Mouse (Mus musculus) myocyte (in vitro differentiated cells): ENCODE measurements around the gene Cdt1. TPM values are rescaled to one million over a fixed set of nuclear protein-coding genes. Genes with fewer than 3 reads are reported as not detected.

Experiments
- H3K27me3 ChIP-seq: one replicate; pipeline ENCODE4 v1.6.1; 2011; ENCODE audit not compliant: control insufficient read depth, insufficient read depth, insufficient read length
- H3K36me3 ChIP-seq: one replicate; pipeline ENCODE4 v1.6.1; 2011; ENCODE audit not compliant: control insufficient read depth, insufficient read depth
- H3K4me2 ChIP-seq: one replicate; pipeline ENCODE4 v1.6.1; 2011; ENCODE audit warnings: low read depth, control low read depth
- H3K4me3 ChIP-seq: one replicate; pipeline ENCODE4 v1.5.1; 2011; ENCODE audit warnings: mild to moderate bottlenecking, control low read depth, moderate library complexity
- H3K79me2 ChIP-seq: one replicate; pipeline ENCODE4 v1.6.1; 2011; ENCODE audit not compliant: control insufficient read depth, insufficient read depth
- H3ac ChIP-seq: one replicate; pipeline ENCODE4 v1.6.1; 2011; ENCODE audit not compliant: control insufficient read depth, insufficient read length
- CEBPB ChIP-seq: IDR thresholded peaks from 2 replicates; pipeline ENCODE4 v1.6.1; 2011; ENCODE audit warnings: mild to moderate bottlenecking, moderate library complexity; ENCODE audit not compliant: poor library complexity, insufficient read depth, severe bottlenecking
- E2F4 ChIP-seq: IDR thresholded peaks from one replicate; pipeline ENCODE4 v1.6.1; 2011; ENCODE audit warnings: mild to moderate bottlenecking, control low read depth, moderate library complexity; ENCODE audit not compliant: insufficient read depth
- MAX ChIP-seq: IDR thresholded peaks from one replicate; pipeline ENCODE4 v1.6.1; 2011; ENCODE audit warnings: low read depth, mild to moderate bottlenecking, control low read depth
- MYOD1 ChIP-seq, 3 experiments: IDR thresholded peaks; one replicate each; pipeline ENCODE4 v1.6.1; 2011; ENCODE audit warnings: control low read depth in 2 of 3, low read depth in 2 of 3, mild to moderate bottlenecking in 2 of 3, moderate library complexity in 1 of 3; ENCODE audit not compliant: insufficient read length in 2 of 3, control insufficient read depth in 1 of 3
- MYOG ChIP-seq, 3 experiments: IDR thresholded peaks; one replicate each; pipeline ENCODE4 v1.6.1; 2011; ENCODE audit warnings: control low read depth in 2 of 3, low read depth in 2 of 3, mild to moderate bottlenecking in 2 of 3; ENCODE audit not compliant: insufficient read length in 2 of 3, control insufficient read depth in 1 of 3, insufficient read depth in 1 of 3
- POLR2A ChIP-seq: IDR thresholded peaks from one replicate; pipeline ENCODE4 v1.6.1; 2011; ENCODE audit warnings: low read depth, mild to moderate bottlenecking, control low read depth, moderate library complexity; ENCODE audit not compliant: insufficient read length
- POLR2AphosphoS2 ChIP-seq: IDR thresholded peaks from one replicate; pipeline ENCODE4 v1.6.1; 2011; ENCODE audit warnings: low read depth, control low read depth; ENCODE audit not compliant: insufficient read length
- REST ChIP-seq: IDR thresholded peaks from one replicate; pipeline ENCODE4 v1.6.1; 2011; ENCODE audit warnings: mild to moderate bottlenecking, control low read depth, moderate library complexity; ENCODE audit not compliant: insufficient read depth, insufficient read length
- SRF ChIP-seq: IDR thresholded peaks from one replicate; pipeline ENCODE4 v1.6.1; 2011; ENCODE audit warnings: low read depth; ENCODE audit not compliant: control insufficient read depth, insufficient read length
- TCF12 ChIP-seq: IDR thresholded peaks from one replicate; pipeline ENCODE4 v1.6.1; 2011; ENCODE audit warnings: mild to moderate bottlenecking, control low read depth; ENCODE audit not compliant: poor library complexity, insufficient read depth, severe bottlenecking
- TCF3 ChIP-seq: IDR thresholded peaks from one replicate; pipeline ENCODE4 v1.6.1; 2011; ENCODE audit warnings: low read depth, control low read depth; ENCODE audit not compliant: insufficient read length
- USF1 ChIP-seq: IDR thresholded peaks from one replicate; pipeline ENCODE4 v1.6.1; 2011; ENCODE audit warnings: low read depth, mild to moderate bottlenecking, control low read depth, moderate library complexity
- polyA plus RNA-seq: library from polyadenylated mRNA; unstranded; fragments of >200 nt; fragmentation: generic; extraction: Trizol; gene quantifications from one replicate; pipeline ENCODE4 v1.2.1, GENCODE M21; 2012; ENCODE audit warnings: missing spikeins

Cdt1 gene
- polyA plus RNA-seq, 1 experiment = 19.7 TPM

DNA sequence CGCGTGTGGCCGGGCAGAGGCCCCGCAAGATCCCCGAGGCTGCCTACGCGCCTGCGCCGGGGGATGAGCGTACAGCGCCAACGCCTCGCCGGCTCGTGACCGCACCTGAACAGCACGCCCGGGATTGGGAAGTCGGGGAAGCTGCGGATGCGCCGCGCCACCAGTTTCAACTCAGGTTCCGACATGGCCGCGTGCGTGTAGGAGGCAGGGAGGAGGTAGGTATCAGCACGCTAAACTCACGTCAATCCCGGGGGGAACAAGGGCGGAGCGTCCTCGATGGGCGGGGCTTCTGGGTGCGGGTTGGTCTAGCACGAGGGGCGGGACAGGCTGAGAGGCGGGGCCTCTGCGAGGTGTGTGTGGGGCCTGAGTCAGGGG, 8.8 kb downstream of the Cdt1 start, which contains the start of gene Aprt:
TSS of gene Aprt (minus strand) at position 262 of the 375 bp plus-strand sequence.
- peak within 1 kb of the TSS; percentile 69 for H3ac ChIP-seq
- H3K79me2 ChIP-seq = peaks cover 11% of the 10 kb centered on the region
- peak within 1 kb of the TSS; percentile 45 for H3K4me3 ChIP-seq
- peaks cover 3% of the 10 kb centered on the region for H3K36me3 ChIP-seq
- H3K4me2 ChIP-seq = peak within 1 kb of the TSS; percentile 84
- peak; percentile 4 for TF ChIP-seq REST
- no peak for TF ChIP-seq MYOD1 (IDR thresholded peaks at IDR 0.05; ENCODE audit: control insufficient read depth in 1 of 3, insufficient read length in 2 of 3, low read depth in 2 of 3)
- TF ChIP-seq SRF = no peak
- TF ChIP-seq POLR2AphosphoS2 = peak; percentile 93
- no peak for TF ChIP-seq MYOG (IDR thresholded peaks at IDR 0.05; ENCODE audit: control insufficient read depth in 1 of 3, insufficient read depth in 1 of 3, insufficient read length in 2 of 3, low read depth in 2 of 3)
- no peak for TF ChIP-seq E2F4
- no peak for TF ChIP-seq MAX
- TF ChIP-seq TCF12 = no peak
- no peak for TF ChIP-seq TCF3
- TF ChIP-seq CEBPB = no peak
- no peak for TF ChIP-seq USF1
- peak; percentile 77 for TF ChIP-seq POLR2A
- no peaks in the 10 kb centered on the region for H3K27me3 ChIP-seq

GRCm38 (mm10) chr8:122577116-122577515, 9.3 kb downstream of the Cdt1 start:
- TF ChIP-seq CEBPB = no peak
- no peak for TF ChIP-seq POLR2A
- no peak for TF ChIP-seq TCF3
- no peak for TF ChIP-seq TCF12
- no peak for TF ChIP-seq REST
- no peak for TF ChIP-seq MYOG (IDR thresholded peaks at IDR 0.05; ENCODE audit: control insufficient read depth in 1 of 3, insufficient read depth in 1 of 3, insufficient read length in 2 of 3, low read depth in 2 of 3)
- no peak for TF ChIP-seq SRF
- no peak for TF ChIP-seq USF1
- no peak for TF ChIP-seq MAX
- TF ChIP-seq MYOD1 (IDR thresholded peaks at IDR 0.05; ENCODE audit: control insufficient read depth in 1 of 3, insufficient read length in 2 of 3, low read depth in 2 of 3) = no peak
- no peak for TF ChIP-seq E2F4
- no peak for TF ChIP-seq POLR2AphosphoS2
- Histone ChIP-seq H3K27me3 (no peaks in the 10 kb centered on the region), H3K4me2 (peak overlapping the region; percentile 84), H3K36me3 (peaks cover 3% of the 10 kb centered on the region), H3ac (peak overlapping the region; percentile 69), H3K4me3 (peak overlapping the region; percentile 45), H3K79me2 (peaks cover 11% of the 10 kb centered on the region)

DNA sequence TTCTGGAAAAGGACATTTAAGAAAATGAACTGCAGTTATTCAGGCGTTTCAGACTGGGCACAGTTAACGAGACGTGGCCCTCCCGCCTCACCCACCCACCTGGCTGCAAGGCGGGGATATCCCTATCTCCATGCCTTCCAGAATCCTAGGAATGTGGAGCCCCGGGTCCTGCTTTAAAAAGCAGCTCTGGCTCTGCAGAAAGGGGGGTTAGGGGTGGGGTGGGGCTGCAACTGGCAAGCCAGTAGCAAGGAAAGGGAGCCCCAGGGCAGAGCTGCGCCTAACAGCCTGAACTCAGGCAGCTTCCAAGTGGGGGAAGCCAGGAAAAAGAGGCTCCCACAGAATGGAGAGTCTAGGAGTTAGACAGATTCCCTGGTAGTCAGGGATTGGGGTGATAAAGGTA, 11.4 kb downstream of the Cdt1 start:
- H3K4me2 ChIP-seq = no peak overlapping the region
- H3K36me3 ChIP-seq = no peaks in the 10 kb centered on the region
- no peaks in the 10 kb centered on the region for H3K27me3 ChIP-seq

GRCm38 (mm10) chr8:122580926-122581325, 13.1 kb downstream of the Cdt1 start:
- TF ChIP-seq E2F4 (no peak), MYOD1 (IDR thresholded peaks at IDR 0.05; ENCODE audit: control insufficient read depth in 1 of 3, insufficient read length in 2 of 3, low read depth in 2 of 3) (no peak), TCF3 (no peak), POLR2AphosphoS2 (no peak), MAX (no peak), MYOG (IDR thresholded peaks at IDR 0.05; ENCODE audit: control insufficient read depth in 1 of 3, insufficient read depth in 1 of 3, insufficient read length in 2 of 3, low read depth in 2 of 3) (no peak), POLR2A (no peak), REST (no peak)
- no peak overlapping the region for H3ac ChIP-seq
- no peak overlapping the region for H3K4me3 ChIP-seq
- peaks cover 6% of the 10 kb centered on the region for H3K79me2 ChIP-seq
- H3K36me3 ChIP-seq = no peaks in the 10 kb centered on the region
- no peaks in the 10 kb centered on the region for H3K27me3 ChIP-seq
- H3K4me2 ChIP-seq = no peak overlapping the region

More for the DNA sequence above, 11.4 kb downstream of the Cdt1 start:
- Histone ChIP-seq H3ac (no peak overlapping the region), H3K4me3 (no peak overlapping the region), H3K79me2 (peaks cover 11% of the 10 kb centered on the region)
- TF ChIP-seq POLR2AphosphoS2 (no peak), POLR2A (no peak), TCF12 (no peak), REST (no peak), USF1 (no peak), MAX (no peak), MYOD1 (IDR thresholded peaks at IDR 0.05; ENCODE audit: control insufficient read depth in 1 of 3, insufficient read length in 2 of 3, low read depth in 2 of 3) (no peak), MYOG (IDR thresholded peaks at IDR 0.05; ENCODE audit: control insufficient read depth in 1 of 3, insufficient read depth in 1 of 3, insufficient read length in 2 of 3, low read depth in 2 of 3) (no peak), TCF3 (no peak), SRF (no peak), CEBPB (no peak), E2F4 (no peak)

GRCm38 (mm10) chr8:122584981-122585380, 17.2 kb downstream of the Cdt1 start:
- Histone ChIP-seq H3K4me3 (no peak overlapping the region), H3K4me2 (peak overlapping the region; percentile 72), H3K36me3 (no peaks in the 10 kb centered on the region), H3K27me3 (no peaks in the 10 kb centered on the region), H3ac (no peak overlapping the region), H3K79me2 (no peaks in the 10 kb centered on the region)
- TF ChIP-seq MYOD1 (IDR thresholded peaks at IDR 0.05; ENCODE audit: control insufficient read depth in 1 of 3, insufficient read length in 2 of 3, low read depth in 2 of 3) (peak in 1 of 3 experiments; percentile 44), USF1 (no peak), SRF (no peak), MYOG (IDR thresholded peaks at IDR 0.05; ENCODE audit: control insufficient read depth in 1 of 3, insufficient read depth in 1 of 3, insufficient read length in 2 of 3, low read depth in 2 of 3) (peak in 2 of 3 experiments; percentile 17 to 34)
